Mouse (Mus musculus) myocyte (in vitro differentiated cells): ENCODE measurements around the gene Fcrla. TPM values are rescaled to one million over a fixed set of nuclear protein-coding genes. Genes with fewer than 3 reads are reported as not detected.

Experiments used
- H3K27me3 ChIP-seq: one replicate; pipeline ENCODE4 v1.6.1; 2011; ENCODE audit not compliant: control insufficient read depth, insufficient read depth, insufficient read length
- H3K36me3 ChIP-seq: one replicate; pipeline ENCODE4 v1.6.1; 2011; ENCODE audit not compliant: control insufficient read depth, insufficient read depth
- H3K4me2 ChIP-seq: one replicate; pipeline ENCODE4 v1.6.1; 2011; ENCODE audit warnings: low read depth, control low read depth
- H3K4me3 ChIP-seq: one replicate; pipeline ENCODE4 v1.5.1; 2011; ENCODE audit warnings: mild to moderate bottlenecking, control low read depth, moderate library complexity
- H3K79me2 ChIP-seq: one replicate; pipeline ENCODE4 v1.6.1; 2011; ENCODE audit not compliant: control insufficient read depth, insufficient read depth
- H3ac ChIP-seq: one replicate; pipeline ENCODE4 v1.6.1; 2011; ENCODE audit not compliant: control insufficient read depth, insufficient read length
- CEBPB ChIP-seq: IDR thresholded peaks from 2 replicates; pipeline ENCODE4 v1.6.1; 2011; ENCODE audit warnings: mild to moderate bottlenecking, moderate library complexity; ENCODE audit not compliant: poor library complexity, insufficient read depth, severe bottlenecking
- E2F4 ChIP-seq: IDR thresholded peaks from one replicate; pipeline ENCODE4 v1.6.1; 2011; ENCODE audit warnings: mild to moderate bottlenecking, control low read depth, moderate library complexity; ENCODE audit not compliant: insufficient read depth
- MAX ChIP-seq: IDR thresholded peaks from one replicate; pipeline ENCODE4 v1.6.1; 2011; ENCODE audit warnings: low read depth, mild to moderate bottlenecking, control low read depth
- MYOD1 ChIP-seq, 3 experiments: IDR thresholded peaks; one replicate each; pipeline ENCODE4 v1.6.1; 2011; ENCODE audit warnings: control low read depth in 2 of 3, low read depth in 2 of 3, mild to moderate bottlenecking in 2 of 3, moderate library complexity in 1 of 3; ENCODE audit not compliant: insufficient read length in 2 of 3, control insufficient read depth in 1 of 3
- MYOG ChIP-seq, 3 experiments: IDR thresholded peaks; one replicate each; pipeline ENCODE4 v1.6.1; 2011; ENCODE audit warnings: control low read depth in 2 of 3, low read depth in 2 of 3, mild to moderate bottlenecking in 2 of 3; ENCODE audit not compliant: insufficient read length in 2 of 3, control insufficient read depth in 1 of 3, insufficient read depth in 1 of 3
- POLR2A ChIP-seq: IDR thresholded peaks from one replicate; pipeline ENCODE4 v1.6.1; 2011; ENCODE audit warnings: low read depth, mild to moderate bottlenecking, control low read depth, moderate library complexity; ENCODE audit not compliant: insufficient read length
- POLR2AphosphoS2 ChIP-seq: IDR thresholded peaks from one replicate; pipeline ENCODE4 v1.6.1; 2011; ENCODE audit warnings: low read depth, control low read depth; ENCODE audit not compliant: insufficient read length
- SRF ChIP-seq: IDR thresholded peaks from one replicate; pipeline ENCODE4 v1.6.1; 2011; ENCODE audit warnings: low read depth; ENCODE audit not compliant: control insufficient read depth, insufficient read length
- TCF12 ChIP-seq: IDR thresholded peaks from one replicate; pipeline ENCODE4 v1.6.1; 2011; ENCODE audit warnings: mild to moderate bottlenecking, control low read depth; ENCODE audit not compliant: poor library complexity, insufficient read depth, severe bottlenecking
- TCF3 ChIP-seq: IDR thresholded peaks from one replicate; pipeline ENCODE4 v1.6.1; 2011; ENCODE audit warnings: low read depth, control low read depth; ENCODE audit not compliant: insufficient read length
- USF1 ChIP-seq: IDR thresholded peaks from one replicate; pipeline ENCODE4 v1.6.1; 2011; ENCODE audit warnings: low read depth, mild to moderate bottlenecking, control low read depth, moderate library complexity
- polyA plus RNA-seq: library from polyadenylated mRNA; unstranded; fragments of >200 nt; fragmentation: generic; extraction: Trizol; gene quantifications from one replicate; pipeline ENCODE4 v1.2.1, GENCODE M21; 2012; ENCODE audit warnings: missing spikeins

Gene Fcrla
- polyA plus RNA-seq, 1 experiment: not detected

DNA sequence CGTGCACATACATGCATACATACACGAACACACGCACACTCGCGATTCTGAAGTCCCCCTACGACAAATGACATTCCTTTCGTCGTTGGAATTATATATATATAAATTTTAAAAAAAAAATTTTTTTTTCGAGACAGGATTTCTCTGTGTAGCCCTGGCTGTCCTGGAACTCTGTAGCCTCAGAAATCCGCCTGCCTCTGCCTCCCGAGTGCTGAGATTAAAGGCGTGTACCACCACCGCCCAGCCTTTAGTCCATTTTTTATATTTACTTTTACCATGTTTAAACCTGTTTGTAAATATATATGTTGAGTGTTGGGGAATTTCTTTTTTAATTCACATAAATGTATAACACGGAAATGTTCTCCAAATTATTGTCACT, 58.5 kb downstream of the Fcrla start:
- Histone ChIP-seq H3K27me3 (no peaks in the 10 kb centered on the region), H3ac (peak overlapping the region; percentile 48), H3K79me2 (peaks cover 37% of the 10 kb centered on the region), H3K4me2 (peak overlapping the region; percentile 71), H3K36me3 (no peaks in the 10 kb centered on the region), H3K4me3 (peak overlapping the region; percentile 97)
- TF ChIP-seq MAX (no peak), E2F4 (no peak), POLR2A (no peak), CEBPB (no peak), MYOD1 (IDR thresholded peaks at IDR 0.05; ENCODE audit: control insufficient read depth in 1 of 3, insufficient read length in 2 of 3, low read depth in 2 of 3) (no peak)

DNA sequence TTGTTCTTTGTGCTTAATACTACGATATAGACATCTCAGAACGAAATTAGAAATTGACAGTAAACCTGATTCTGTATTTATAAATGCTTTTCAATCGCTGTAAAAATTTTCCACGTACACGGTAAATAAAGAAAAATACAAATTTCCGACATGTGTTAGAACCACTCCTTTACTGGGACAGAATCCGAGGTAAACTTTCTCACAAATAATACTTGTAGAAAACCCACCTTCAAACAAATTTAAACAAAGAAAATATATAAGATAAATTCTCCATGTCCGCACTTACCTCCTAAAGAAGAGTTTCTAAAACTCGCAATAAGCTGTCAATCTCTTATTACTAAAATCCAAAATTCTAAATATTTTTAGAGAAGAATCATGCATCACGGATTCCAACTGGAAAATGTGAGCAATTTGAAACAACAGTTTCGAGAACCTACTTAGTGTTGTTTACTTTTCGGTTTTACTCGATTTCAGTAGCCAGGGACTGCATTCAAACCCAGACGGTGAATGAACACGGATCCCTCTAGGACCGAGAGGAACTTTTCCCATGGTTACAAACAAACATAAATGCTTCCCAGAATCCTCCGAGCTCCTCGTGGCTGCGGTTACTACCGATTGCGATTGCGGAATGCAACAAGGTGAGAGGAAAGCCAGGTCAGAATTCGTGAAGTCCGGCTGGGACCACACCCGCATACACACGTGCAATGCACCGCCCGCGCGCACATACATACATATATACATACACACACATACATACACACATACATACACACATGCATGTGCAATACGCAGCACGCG, 59.1 kb downstream of the Fcrla start:
- Histone ChIP-seq H3K79me2 (peaks cover 43% of the 10 kb centered on the region), H3ac (peak overlapping the region; percentile 48), H3K4me3 (peak overlapping the region; percentile 97), H3K4me2 (peak overlapping the region; percentile 71), H3K27me3 (no peaks in the 10 kb centered on the region), H3K36me3 (no peaks in the 10 kb centered on the region)
- TF ChIP-seq POLR2AphosphoS2 (peak; percentile 65), POLR2A (peak; percentile 65), TCF3 (no peak), MAX (peak; percentile 96), TCF12 (no peak), CEBPB (peak; percentile 90), E2F4 (no peak), SRF (no peak), USF1 (no peak), MYOD1 (IDR thresholded peaks at IDR 0.05; ENCODE audit: control insufficient read depth in 1 of 3, insufficient read length in 2 of 3, low read depth in 2 of 3) (no peak), MYOG (IDR thresholded peaks at IDR 0.05; ENCODE audit: control insufficient read depth in 1 of 3, insufficient read depth in 1 of 3, insufficient read length in 2 of 3, low read depth in 2 of 3) (no peak)

DNA sequence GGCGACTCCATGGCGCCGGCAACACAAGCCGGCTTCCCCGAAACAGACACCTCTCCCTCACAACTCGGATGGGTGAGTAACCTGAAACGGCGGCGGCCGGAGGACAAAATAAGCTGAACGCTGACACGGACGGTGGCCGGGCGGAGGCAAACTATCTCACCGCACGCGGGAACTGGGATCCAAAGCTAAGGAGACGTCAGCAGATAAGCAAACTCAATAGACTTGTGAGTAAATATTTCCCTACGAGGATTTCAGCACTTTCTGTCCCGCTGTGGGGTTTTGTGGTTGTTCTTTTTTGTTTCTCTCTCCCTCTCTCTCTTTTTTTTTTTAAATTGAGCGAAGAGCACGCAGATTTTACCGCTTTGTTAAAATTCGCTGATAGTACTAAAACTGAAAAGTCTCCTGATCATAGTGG, 59.7 kb downstream of the Fcrla start, which contains the start of gene Atf6:
Gene Atf6, minus strand, starts transcription at position 81 of the 415 bp plus-strand sequence.
- TF ChIP-seq POLR2AphosphoS2 (peak; percentile 85), E2F4 (peak; percentile 62), SRF (peak; percentile 32), TCF12 (no peak), POLR2A (peak; percentile 73), MYOG (IDR thresholded peaks at IDR 0.05; ENCODE audit: control insufficient read depth in 1 of 3, insufficient read depth in 1 of 3, insufficient read length in 2 of 3, low read depth in 2 of 3) (no peak), MYOD1 (IDR thresholded peaks at IDR 0.05; ENCODE audit: control insufficient read depth in 1 of 3, insufficient read length in 2 of 3, low read depth in 2 of 3) (peak in 1 of 3 experiments; percentile 0), USF1 (no peak)
- Histone ChIP-seq H3K27me3 (no peaks in the 10 kb centered on the region), H3K4me2 (peak within 1 kb of the TSS; percentile 74), H3K4me3 (peak within 1 kb of the TSS; percentile 97), H3K36me3 (no peaks in the 10 kb centered on the region), H3K79me2 (peaks cover 49% of the 10 kb centered on the region), H3ac (peak within 1 kb of the TSS; percentile 48)

Other genes with a start within 250 kb of the Fcrla start
- gene Atf6, start 59.8 kb downstream of the Fcrla start, polyA plus RNA-seq: 40.2 TPM
- gene Gm26620, start 42.5 kb downstream of the Fcrla start, polyA plus RNA-seq: 0.06 TPM
- gene Dusp12, start 42.0 kb downstream of the Fcrla start, polyA plus RNA-seq: 26.8 TPM
- gene Fcrlb, start 14.6 kb downstream of the Fcrla start, polyA plus RNA-seq: 1.6 TPM
- gene Fcgr2b, start 49.0 kb upstream of the Fcrla start, polyA plus RNA-seq: 0.11 TPM
- gene Fcgr4, start 91.3 kb upstream of the Fcrla start, polyA plus RNA-seq: 2.1 TPM
- gene Fcgr3, start 137.4 kb upstream of the Fcrla start, polyA plus RNA-seq: 0.05 TPM
- 2.2 TPM for gene Cfap126, start 186.3 kb upstream of the Fcrla start, polyA plus RNA-seq
- gene Sdhc, start 223.0 kb upstream of the Fcrla start, polyA plus RNA-seq: 169 TPM
- 0.11 TPM for gene Mpz, start 223.1 kb upstream of the Fcrla start, polyA plus RNA-seq